Mouse (Mus musculus): ENCODE data around the gene Rnft2. TPM values are rescaled to one million over a fixed set of nuclear protein-coding genes. Genes with fewer than 3 reads are reported as not detected.

Gene Rnft2
- total RNA-seq, 2 experiments from 2014 or later = 1.00 to 1.1 TPM

Other genes starting within 250 kb of the Rnft2 start
- gene Tesc, start 217.4 kb downstream of the Rnft2 start, total RNA-seq (2021) = 1 to 10 TPM in 1 of 2 experiments, under 1 TPM in 1; 0.28 to 1.0 TPM
- gene Fbxw8, start 89.7 kb downstream of the Rnft2 start, total RNA-seq (2021) = 10 to 100 TPM; 18.5 to 20.1 TPM
- under 1 TPM; 0.15 to 0.32 TPM for gene Hrk, start 80.5 kb downstream of the Rnft2 start, total RNA-seq (2021)
- 1 to 10 TPM; 3.8 to 4.1 TPM for gene 2410131K14Rik, start 111 bp upstream of the Rnft2 start, total RNA-seq (2021)

Measured in gastrocnemius, postnatal 25 days (tissue).